Mouse (Mus musculus) urinary bladder, adult 18-20 months (tissue): ENCODE data around the gene Cd300e.

Experiments
- DNase-seq, 2 experiments: peaks; one replicate each; pipeline ENCODE4 v3.0.0; 2022; ENCODE audit warnings: low spot score in 2 of 2, mixed read lengths in 2 of 2

Cd300e gene

GRCm38 (mm10) chr11:115062077-115062476 lies at the start of gene Cd300e:
TSS of gene Cd300e (minus strand) at chr11:115062177.
- DNase-seq: no peak

GRCm38 (mm10) chr11:115110271-115110670 lies 48.3 kb upstream of the Cd300e start:
- DNase-seq: no peak

GRCm38 (mm10) chr11:115108176-115108575 lies 46.2 kb upstream of the Cd300e start:
- no peak for DNase-seq

GRCm38 (mm10) chr11:115107403-115107916 lies 45.5 kb upstream of the Cd300e start:
- DNase-seq: no peak

GRCm38 (mm10) chr11:115106638-115107037 lies 44.7 kb upstream of the Cd300e start:
- no peak for DNase-seq

- no peak for DNase-seq
Measured at GRCm38 (mm10) chr11:115104769-115105563, 43.0 kb upstream of the Cd300e start.

- DNase-seq: no peak
Measured at GRCm38 (mm10) chr11:115103470-115104413, 41.8 kb upstream of the Cd300e start.

- no peak for DNase-seq
Measured at GRCm38 (mm10) chr11:115102116-115102515, 40.1 kb upstream of the Cd300e start.

GRCm38 (mm10) chr11:115101615-115102051 lies 39.7 kb upstream of the Cd300e start:
- DNase-seq: no peak

GRCm38 (mm10) chr11:115100741-115101140 lies 38.8 kb upstream of the Cd300e start:
- no peak for DNase-seq

- DNase-seq: no peak
Measured at GRCm38 (mm10) chr11:115100032-115100621, 38.1 kb upstream of the Cd300e start.

GRCm38 (mm10) chr11:115099241-115099840 lies 37.4 kb upstream of the Cd300e start:
- no peak for DNase-seq

GRCm38 (mm10) chr11:115098203-115098932 lies 36.4 kb upstream of the Cd300e start:
- no peak for DNase-seq

GRCm38 (mm10) chr11:115092140-115092539 lies 30.2 kb upstream of the Cd300e start:
- no peak for DNase-seq

GRCm38 (mm10) chr11:115091362-115091901 lies 29.5 kb upstream of the Cd300e start, which contains the start of gene Rab37:
TSS of gene Rab37 (plus strand) at chr11:115091431.
- DNase-seq: no peak

- no peak for DNase-seq
Measured at GRCm38 (mm10) chr11:115089853-115090252, 27.9 kb upstream of the Cd300e start.

GRCm38 (mm10) chr11:115086213-115086612 lies 24.2 kb upstream of the Cd300e start:
- DNase-seq: no peak

- no peak for DNase-seq
Measured at GRCm38 (mm10) chr11:115085064-115085463, 23.1 kb upstream of the Cd300e start.

GRCm38 (mm10) chr11:115084595-115084994 lies 22.6 kb upstream of the Cd300e start:
- DNase-seq: no peak
